Mouse (Mus musculus) brain, embryonic 14.5 days (tissue): Measurements from ENCODE around the gene Nfkbiz.
A peak's percentile ranks its signal among the peaks of the same experiment; 100 is the strongest.

Source experiments
- CTCF ChIP-seq: fragments of 200-500 bp; IDR thresholded peaks from 2 replicates; pipeline ENCODE4 v1.5.1; 2012; ENCODE audit warnings: inconsistent platforms, mild to moderate bottlenecking, moderate library complexity, borderline replicate concordance; ENCODE audit not compliant: insufficient read depth, insufficient read length; ENCODE audit errors: extremely low read depth
- POLR2A ChIP-seq: fragments of 200-500 bp; IDR thresholded peaks from 2 replicates; pipeline ENCODE4 v1.6.1; 2012; ENCODE audit warnings: mild to moderate bottlenecking, inconsistent platforms, borderline replicate concordance; ENCODE audit not compliant: poor library complexity, insufficient read depth, insufficient read length, severe bottlenecking; ENCODE audit errors: extremely low read depth

DNA sequence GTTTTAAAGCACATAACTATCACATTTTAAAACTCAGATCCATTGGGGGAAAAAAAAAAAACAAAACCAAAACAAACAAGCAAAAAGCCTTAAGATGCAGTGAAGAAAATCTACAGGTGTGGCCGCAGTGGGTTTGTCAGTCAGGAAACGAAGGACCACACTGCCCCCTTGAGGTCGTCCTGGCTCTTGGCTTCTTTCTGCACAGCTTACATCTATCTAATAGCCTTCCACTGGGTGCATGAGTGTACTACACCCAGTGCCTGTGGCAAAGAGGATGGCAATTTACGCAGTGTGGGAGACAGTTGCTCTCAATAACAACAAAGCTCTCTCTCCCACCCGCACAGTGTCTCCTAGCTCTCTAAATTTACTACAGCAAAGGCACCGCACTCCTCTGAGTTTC lies 19.8 kb upstream of the Nfkbiz start:
- TF ChIP-seq CTCF: peak; percentile 67
- TF ChIP-seq POLR2A: no peak
